Comparison of ENCODE assay signal across 7 mouse cellular contexts in genomic region chr6:125364448-125364847, GRCm38 (mm10). TPM values are rescaled to one million over a fixed set of nuclear protein-coding genes. Genes with fewer than 3 reads are reported as not detected.
DNase-seq lines count a peak whose midpoint lies in the region; ATAC-seq and TF ChIP-seq lines count a peak whose summit lies in the region.

No protein-coding gene starts in this region.

- DNase-seq in layer of hippocampus, adult 2 months (ENCODE audit: low spot score in 2 of 2): no peak
- no peak for DNase-seq in layer of hippocampus, adult 9-10 months (ENCODE audit: low spot score)
- no peak for DNase-seq in heart, postnatal 0 days (ENCODE audit: low spot score)
- DNase-seq in left cerebral cortex, postnatal 4 days: no peak
- no peak for DNase-seq in hindbrain, embryonic 14.5 days (ENCODE audit: low spot score)

- no peak for TF ChIP-seq POLR2A in cortical plate, adult 2 months (IDR thresholded peaks at IDR 0.05; ENCODE audit: extremely low read depth, insufficient read depth, low read length)

- WGBS in heart, postnatal 0 days: 9% methylated on average over 8 of the region's 8 CpGs
- WGBS in liver, embryonic 16.5 days (ENCODE audit: insufficient replicate concordance): 17% methylated on average over 8 of the region's 8 CpGs
- 6% methylated on average over 8 of the region's 8 CpGs for WGBS in hindbrain, embryonic 14.5 days

- peaks cover 21% of the 10 kb centered on the region for H3K36me3 ChIP-seq in heart, postnatal 0 days (replicated peaks; ENCODE audit: control insufficient read depth, insufficient read depth, low read length)
- H3K36me3 ChIP-seq in liver, embryonic 16.5 days (ENCODE audit: control insufficient read depth, insufficient read depth): peaks cover 9% of the 10 kb centered on the region
- H3K36me3 ChIP-seq in hindbrain, embryonic 14.5 days (replicated peaks; ENCODE audit: control insufficient read depth, insufficient read depth): no peaks in the 10 kb centered on the region

- peak; percentile 30; the same call in 1 of the 2 replicates for ATAC-seq in heart, postnatal 0 days (ENCODE audit: insufficient read depth, low read depth)
- no peak for ATAC-seq in liver, embryonic 16.5 days (ENCODE audit: low read depth)
- no peak for ATAC-seq in hindbrain, embryonic 14.5 days (ENCODE audit: low FRiP score)

- peak; percentile 61 for TF ChIP-seq CTCF in layer of hippocampus, adult 2 months (conservative IDR thresholded peaks at IDR 0.05)
- TF ChIP-seq CTCF in cortical plate, adult 2 months (IDR thresholded peaks at IDR 0.05; ENCODE audit: extremely low read depth, insufficient read depth, low read length): peak; percentile 26; the same call in 1 of the 2 replicates
- TF ChIP-seq CTCF in heart, postnatal 0 days (IDR thresholded peaks at IDR 0.05; ENCODE audit: low read depth): peak; percentile 47

- intact Hi-C loops in left cerebral cortex, postnatal 4 days (cut with DNase I): no loop called here

- H3K27ac ChIP-seq in layer of hippocampus, adult 2 months: no peak overlapping the region
- no peak overlapping the region for H3K27ac ChIP-seq in cortical plate, adult 2 months (ENCODE audit: insufficient read depth, low read length)
- H3K27ac ChIP-seq in heart, postnatal 0 days (ENCODE audit: low read depth): no peak overlapping the region
- no peak overlapping the region; the same call in 1 of the 2 replicates for H3K27ac ChIP-seq in liver, embryonic 16.5 days (ENCODE audit: low read length)
- H3K27ac ChIP-seq in hindbrain, embryonic 14.5 days: no peak overlapping the region

- TF ChIP-seq EP300 in heart, postnatal 0 days (IDR thresholded peaks at IDR 0.05; ENCODE audit: low read depth): no peak

- H3K4me3 ChIP-seq in layer of hippocampus, adult 2 months: no peak overlapping the region
- no peak overlapping the region for H3K4me3 ChIP-seq in cortical plate, adult 2 months (ENCODE audit: insufficient read depth, low read length)
- no peak overlapping the region for H3K4me3 ChIP-seq in heart, postnatal 0 days (ENCODE audit: low read depth, low read length)
- H3K4me3 ChIP-seq in liver, embryonic 16.5 days (ENCODE audit: low read depth, low read length): no peak overlapping the region
- no peak overlapping the region for H3K4me3 ChIP-seq in hindbrain, embryonic 14.5 days (replicated peaks; ENCODE audit: low read length)

- peaks cover 24% of the 10 kb centered on the region for H3K27me3 ChIP-seq in heart, postnatal 0 days (ENCODE audit: control insufficient read depth, insufficient read depth, low read length)
- no peaks in the 10 kb centered on the region for H3K27me3 ChIP-seq in liver, embryonic 16.5 days (ENCODE audit: control insufficient read depth, insufficient read depth, low read depth, low read length)
- peaks cover 37% of the 10 kb centered on the region for H3K27me3 ChIP-seq in hindbrain, embryonic 14.5 days (ENCODE audit: control insufficient read depth, insufficient read depth, low read length)

- H3K9me3 ChIP-seq in heart, postnatal 0 days (replicated peaks; ENCODE audit: control insufficient read depth, low read length): no peaks in the 10 kb centered on the region; the same call in 1 of the 2 replicates
- H3K9me3 ChIP-seq in liver, embryonic 16.5 days (replicated peaks; ENCODE audit: control insufficient read depth, low read length): no peaks in the 10 kb centered on the region
- no peaks in the 10 kb centered on the region for H3K9me3 ChIP-seq in hindbrain, embryonic 14.5 days (ENCODE audit: control insufficient read depth, low read length)

- H3K4me2 ChIP-seq in heart, postnatal 0 days (ENCODE audit: low read depth, low read length): no peak overlapping the region
- 0 out of 2 replicates have a peak overlapping the region, but pooled peaks have one; percentile 6 for H3K4me2 ChIP-seq in liver, embryonic 16.5 days (ENCODE audit: low read depth, low read length)
- no peak overlapping the region for H3K4me2 ChIP-seq in hindbrain, embryonic 14.5 days (replicated peaks)

- H3K4me1 ChIP-seq in cortical plate, adult 2 months (ENCODE audit: control insufficient read depth, insufficient read depth, low read length): no peaks in the 10 kb centered on the region
- no peaks in the 10 kb centered on the region for H3K4me1 ChIP-seq in heart, postnatal 0 days (ENCODE audit: control insufficient read depth, insufficient read depth)
- peaks cover 6% of the 10 kb centered on the region for H3K4me1 ChIP-seq in liver, embryonic 16.5 days (ENCODE audit: control insufficient read depth, low read depth, low read length)
- H3K4me1 ChIP-seq in hindbrain, embryonic 14.5 days (replicated peaks; ENCODE audit: control insufficient read depth, insufficient read depth, low read length): peaks cover 4% of the 10 kb centered on the region

- no peak overlapping the region for H3K9ac ChIP-seq in heart, postnatal 0 days (replicated peaks; ENCODE audit: low read depth, low read length)
- no peak overlapping the region for H3K9ac ChIP-seq in liver, embryonic 16.5 days (ENCODE audit: low read depth, low read length)
- H3K9ac ChIP-seq in hindbrain, embryonic 14.5 days: no peak overlapping the region

RNA-seq across cellular contexts. Expression of gene Tnfrsf1a, which starts 15.3 kb away (rescaled TPM):
- 10 to 100 TPM; 12.0 to 12.1 TPM for total RNA-seq in layer of hippocampus, adult 2 months (2021)
- polyA plus RNA-seq in cortical plate, adult 2 months (2012; rRNA removed): 13.6 and 14.9 TPM in 2 replicates
- 37.1 and 52.8 TPM in 2 replicates for total RNA-seq in heart, postnatal 0 days (2014; rRNA removed; ENCODE audit: low replicate concordance)
- 39.8 and 40.1 TPM in 2 replicates for polyA plus RNA-seq in heart, postnatal 0 days (2015; fragmentation: Nextera tagmentation; extraction: Ambion mirVana)
- 30.5 and 32.8 TPM in 2 replicates for polyA plus RNA-seq in liver, embryonic 16.5 days (2015; fragmentation: Nextera tagmentation; extraction: Ambion mirVana)
- total RNA-seq in left cerebral cortex, postnatal 4 days (2021): 10 to 100 TPM; 11.2 to 12.0 TPM
- 15.4 and 16.6 TPM in 2 replicates for polyA plus RNA-seq in hindbrain, embryonic 14.5 days (2014; fragmentation: Nextera tagmentation; extraction: Ambion mirVana)

RNA-seq across cellular contexts. Expression of gene Plekhg6, which starts 16.1 kb away (rescaled TPM):
- under 1 TPM in 1 of 2 experiments, not detected in 1; 0.17 TPM for total RNA-seq in layer of hippocampus, adult 2 months (2021)
- 0.11 and 0.23 TPM in 2 replicates for polyA plus RNA-seq in cortical plate, adult 2 months (2012; rRNA removed)
- not detected in 2 replicates for total RNA-seq in heart, postnatal 0 days (2014; rRNA removed; ENCODE audit: low replicate concordance)
- polyA plus RNA-seq in heart, postnatal 0 days (2015; fragmentation: Nextera tagmentation; extraction: Ambion mirVana): 0.05 and 0.10 TPM in 2 replicates
- polyA plus RNA-seq in liver, embryonic 16.5 days (2015; fragmentation: Nextera tagmentation; extraction: Ambion mirVana): 0.65 and 0.86 TPM in 2 replicates
- total RNA-seq in left cerebral cortex, postnatal 4 days (2021): not detected
- 0.10 and 0.23 TPM in 2 replicates for polyA plus RNA-seq in hindbrain, embryonic 14.5 days (2014; fragmentation: Nextera tagmentation; extraction: Ambion mirVana)

RNA-seq across cellular contexts. Expression of gene Scnn1a, which starts 44.0 kb away (rescaled TPM):
- 1 to 10 TPM; 4.3 to 5.2 TPM for total RNA-seq in layer of hippocampus, adult 2 months (2021)
- 4.0 and 4.7 TPM in 2 replicates for polyA plus RNA-seq in cortical plate, adult 2 months (2012; rRNA removed)
- 0.46 and 1.3 TPM in 2 replicates for total RNA-seq in heart, postnatal 0 days (2014; rRNA removed; ENCODE audit: low replicate concordance)
- 0.37 and 0.46 TPM in 2 replicates for polyA plus RNA-seq in heart, postnatal 0 days (2015; fragmentation: Nextera tagmentation; extraction: Ambion mirVana)
- polyA plus RNA-seq in liver, embryonic 16.5 days (2015; fragmentation: Nextera tagmentation; extraction: Ambion mirVana): 0.61 and 0.74 TPM in 2 replicates
- total RNA-seq in left cerebral cortex, postnatal 4 days (2021): 1 to 10 TPM; 1.5 to 2.1 TPM
- 0.50 and 0.53 TPM in 2 replicates for polyA plus RNA-seq in hindbrain, embryonic 14.5 days (2014; fragmentation: Nextera tagmentation; extraction: Ambion mirVana)

RNA-seq across cellular contexts. Expression of gene Ltbr, which starts 50.8 kb away (rescaled TPM):
- total RNA-seq in layer of hippocampus, adult 2 months (2021): 1 to 10 TPM; 6.6 to 9.8 TPM
- 10.3 and 10.8 TPM in 2 replicates for polyA plus RNA-seq in cortical plate, adult 2 months (2012; rRNA removed)
- 76.7 and 93.9 TPM in 2 replicates for total RNA-seq in heart, postnatal 0 days (2014; rRNA removed; ENCODE audit: low replicate concordance)
- polyA plus RNA-seq in heart, postnatal 0 days (2015; fragmentation: Nextera tagmentation; extraction: Ambion mirVana): 37.7 and 38.3 TPM in 2 replicates
- polyA plus RNA-seq in liver, embryonic 16.5 days (2015; fragmentation: Nextera tagmentation; extraction: Ambion mirVana): 22.3 and 22.5 TPM in 2 replicates
- total RNA-seq in left cerebral cortex, postnatal 4 days (2021): 10 to 100 TPM in 1 of 2 experiments, 1 to 10 TPM in 1; 9.6 to 10.7 TPM
- polyA plus RNA-seq in hindbrain, embryonic 14.5 days (2014; fragmentation: Nextera tagmentation; extraction: Ambion mirVana): 14.8 and 14.9 TPM in 2 replicates
